Mouse (Mus musculus) thymus, adult 2 months (tissue): ENCODE data around the gene Scarb1.

Experiments used
- CTCF ChIP-seq: fragments of 200-500 bp; IDR thresholded peaks from 2 replicates; pipeline ENCODE4 v1.5.1; 2012; ENCODE audit warnings: mild to moderate bottlenecking, control low read depth, low read length, moderate library complexity, borderline replicate concordance; ENCODE audit not compliant: control insufficient read depth, poor library complexity, insufficient read depth; ENCODE audit errors: extremely low read depth
- POLR2A ChIP-seq: fragments of 200-500 bp; IDR thresholded peaks from 2 replicates; pipeline ENCODE4 v1.6.1; 2012; ENCODE audit warnings: mild to moderate bottlenecking, low read length, control low read depth, moderate library complexity; ENCODE audit not compliant: control insufficient read depth, poor library complexity, insufficient read depth; ENCODE audit errors: extremely low read depth

GRCm38 (mm10) chr5:125233478-125233877 lies 107.4 kb downstream of the Scarb1 start:
- TF ChIP-seq POLR2A (no peak), CTCF (no peak)
